Mouse (Mus musculus) erythroblast, embryonic 14.5 days (primary cell): ENCODE data around the gene Mta2. TPM values are rescaled to one million over a fixed set of nuclear protein-coding genes. Genes with fewer than 3 reads are reported as not detected.

Experiments
- H3K27me3 ChIP-seq: 2 replicates; pipeline ENCODE4 v1.6.1; 2012; ENCODE audit warnings: inconsistent platforms; ENCODE audit not compliant: control insufficient read depth
- H3K36me3 ChIP-seq: 2 replicates; pipeline ENCODE4 v1.6.1; 2012; ENCODE audit warnings: mild to moderate bottlenecking, inconsistent platforms; ENCODE audit not compliant: control insufficient read depth
- H3K4me1 ChIP-seq: 2 replicates; pipeline ENCODE4 v1.6.1; 2012; ENCODE audit warnings: inconsistent platforms; ENCODE audit not compliant: control insufficient read depth
- H3K4me3 ChIP-seq: replicated peaks from 2 replicates; pipeline ENCODE3; 2012; ENCODE audit warnings: moderate library complexity, mild to moderate bottlenecking, inconsistent platforms
- H3K9me3 ChIP-seq: 2 replicates; pipeline ENCODE4 v1.6.1; 2012; ENCODE audit warnings: low read length, inconsistent platforms, mixed read lengths; ENCODE audit not compliant: control insufficient read depth
- GATA1 ChIP-seq: IDR thresholded peaks from 2 replicates; pipeline ENCODE4 v1.6.1; 2012; ENCODE audit warnings: low read length, inconsistent platforms, mixed read lengths
- TAL1 ChIP-seq: IDR thresholded peaks from 3 replicates; pipeline ENCODE4 v1.6.1; 2012; ENCODE audit warnings: low read length, inconsistent platforms, mixed read lengths
- polyA plus RNA-seq: library from polyadenylated mRNA; stranded (reverse); fragments of >175 nt; gene quantifications from 2 replicates; pipeline ENCODE4 v1.2.3, GENCODE M21; 2012

The Mta2 gene
- polyA plus RNA-seq, 1 experiment = 2.2 TPM

DNA sequence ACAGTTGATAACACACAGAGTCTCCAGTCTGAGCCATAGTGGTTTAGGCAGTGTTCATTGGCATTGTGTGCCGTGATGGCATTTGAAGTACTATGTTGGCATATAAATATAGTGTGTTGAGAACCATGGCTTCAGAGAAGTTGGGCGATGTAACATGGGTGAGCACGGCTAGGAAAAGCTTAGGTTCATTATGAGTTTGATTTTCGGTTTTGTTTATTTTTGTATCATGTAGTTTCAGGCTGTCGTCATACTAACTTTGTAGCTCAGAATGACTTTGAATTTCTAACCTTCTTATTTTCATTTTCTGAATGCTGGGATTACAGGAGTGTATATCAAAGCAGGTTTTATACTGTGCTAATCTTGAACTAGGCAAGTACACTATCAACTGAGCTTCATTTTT is 38.3 kb upstream of the Mta2 start:
- Histone ChIP-seq H3K27me3 (no peaks in the 10 kb centered on the region), H3K4me1 (peaks cover 24% of the 10 kb centered on the region), H3K36me3 (peaks cover 87% of the 10 kb centered on the region), H3K4me3 (no peak overlapping the region), H3K9me3 (no peaks in the 10 kb centered on the region)
- TF ChIP-seq TAL1 (no peak), GATA1 (no peak)

GRCm38 (mm10) chr19:8908531-8908930 is 33.1 kb upstream of the Mta2 start:
- Histone ChIP-seq H3K4me3 (no peak overlapping the region), H3K27me3 (no peaks in the 10 kb centered on the region), H3K4me1 (no peaks in the 10 kb centered on the region), H3K36me3 (peaks cover 98% of the 10 kb centered on the region), H3K9me3 (no peaks in the 10 kb centered on the region)
- TF ChIP-seq GATA1 (no peak), TAL1 (no peak)

DNA sequence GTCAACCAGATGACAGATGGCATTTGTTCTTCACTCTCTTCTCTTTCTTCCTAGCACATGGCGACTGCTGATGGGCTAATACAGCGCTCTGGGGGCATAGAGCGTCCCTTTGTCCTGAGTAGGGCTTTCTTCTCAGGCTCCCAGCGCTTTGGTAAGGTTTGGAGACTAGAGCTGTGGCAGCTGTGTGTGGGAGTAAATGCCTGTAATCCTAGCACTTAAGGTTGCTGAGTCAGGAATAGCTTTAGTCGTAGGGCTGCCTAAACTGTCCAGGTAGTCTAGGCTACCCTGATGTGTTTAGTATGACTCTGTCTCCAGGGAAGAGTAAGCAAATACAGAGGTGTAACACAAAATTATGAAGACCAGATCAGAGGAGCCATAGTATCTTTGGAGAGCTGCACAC is 29.9 kb upstream of the Mta2 start:
- Histone ChIP-seq H3K4me1 (no peaks in the 10 kb centered on the region), H3K36me3 (peaks cover 100% of the 10 kb centered on the region), H3K9me3 (no peaks in the 10 kb centered on the region)

GRCm38 (mm10) chr19:8914212-8914611 is 27.5 kb upstream of the Mta2 start:
- Histone ChIP-seq H3K9me3 (no peaks in the 10 kb centered on the region), H3K36me3 (peaks cover 82% of the 10 kb centered on the region), H3K4me1 (peaks cover 2% of the 10 kb centered on the region), H3K27me3 (no peaks in the 10 kb centered on the region), H3K4me3 (no peak overlapping the region)
- TF ChIP-seq GATA1 (no peak), TAL1 (no peak)

More for the DNA sequence above, 29.9 kb upstream of the Mta2 start:
- Histone ChIP-seq H3K27me3 (no peaks in the 10 kb centered on the region), H3K4me3 (no peak overlapping the region)
- TF ChIP-seq TAL1 (no peak), GATA1 (no peak)

GRCm38 (mm10) chr19:8919000-8919399 is 22.7 kb upstream of the Mta2 start:
- no peak for TF ChIP-seq GATA1
- TF ChIP-seq TAL1 = no peak
- H3K36me3 ChIP-seq = peaks cover 55% of the 10 kb centered on the region
- H3K9me3 ChIP-seq = no peaks in the 10 kb centered on the region
- no peak overlapping the region for H3K4me3 ChIP-seq
- peaks cover 37% of the 10 kb centered on the region for H3K4me1 ChIP-seq
- H3K27me3 ChIP-seq = no peaks in the 10 kb centered on the region

GRCm38 (mm10) chr19:8919684-8920072 is 22.0 kb upstream of the Mta2 start:
- TF ChIP-seq GATA1 (no peak), TAL1 (no peak)
- H3K36me3 ChIP-seq = peaks cover 53% of the 10 kb centered on the region
- H3K27me3 ChIP-seq = no peaks in the 10 kb centered on the region
- H3K4me1 ChIP-seq = peaks cover 41% of the 10 kb centered on the region
- H3K9me3 ChIP-seq = no peaks in the 10 kb centered on the region
- peak overlapping the region; percentile 95 for H3K4me3 ChIP-seq

- no peaks in the 10 kb centered on the region for H3K9me3 ChIP-seq
- peak within 1 kb of the TSS; percentile 95 for H3K4me3 ChIP-seq
- no peaks in the 10 kb centered on the region for H3K27me3 ChIP-seq
- TF ChIP-seq GATA1 = no peak
- TF ChIP-seq TAL1 = no peak
- peaks cover 50% of the 10 kb centered on the region for H3K36me3 ChIP-seq
- H3K4me1 ChIP-seq = peaks cover 43% of the 10 kb centered on the region
These were observed 21.5 kb upstream of the Mta2 start, which contains the start of gene B3gat3 for GRCm38 (mm10) chr19:8920073-8920736. B3gat3 (plus strand) TSS chr19:8920374.

- peaks cover 49% of the 10 kb centered on the region for H3K4me1 ChIP-seq
- no peaks in the 10 kb centered on the region for H3K9me3 ChIP-seq
- H3K36me3 ChIP-seq = peaks cover 50% of the 10 kb centered on the region
These were observed 20.8 kb upstream of the Mta2 start for GRCm38 (mm10) chr19:8920836-8921291.

GRCm38 (mm10) chr19:8921741-8922140 is 19.9 kb upstream of the Mta2 start:
- Histone ChIP-seq H3K36me3 (peaks cover 50% of the 10 kb centered on the region), H3K9me3 (no peaks in the 10 kb centered on the region), H3K4me3 (peak overlapping the region; percentile 95), H3K27me3 (no peaks in the 10 kb centered on the region), H3K4me1 (peaks cover 58% of the 10 kb centered on the region)
- no peak for TF ChIP-seq GATA1
- no peak for TF ChIP-seq TAL1

More at GRCm38 (mm10) chr19:8920836-8921291, 20.8 kb upstream of the Mta2 start:
- no peak for TF ChIP-seq TAL1
- TF ChIP-seq GATA1 = no peak
- no peaks in the 10 kb centered on the region for H3K27me3 ChIP-seq
- peak overlapping the region; percentile 95 for H3K4me3 ChIP-seq

GRCm38 (mm10) chr19:8926766-8927165 is 14.9 kb upstream of the Mta2 start:
- Histone ChIP-seq H3K9me3 (no peaks in the 10 kb centered on the region), H3K4me3 (no peak overlapping the region), H3K4me1 (peaks cover 84% of the 10 kb centered on the region), H3K36me3 (peaks cover 69% of the 10 kb centered on the region), H3K27me3 (no peaks in the 10 kb centered on the region)
- TF ChIP-seq TAL1 (no peak), GATA1 (no peak)
